Comparison of ENCODE assay signal across 9 mouse cellular contexts in the genomic region with DNA sequence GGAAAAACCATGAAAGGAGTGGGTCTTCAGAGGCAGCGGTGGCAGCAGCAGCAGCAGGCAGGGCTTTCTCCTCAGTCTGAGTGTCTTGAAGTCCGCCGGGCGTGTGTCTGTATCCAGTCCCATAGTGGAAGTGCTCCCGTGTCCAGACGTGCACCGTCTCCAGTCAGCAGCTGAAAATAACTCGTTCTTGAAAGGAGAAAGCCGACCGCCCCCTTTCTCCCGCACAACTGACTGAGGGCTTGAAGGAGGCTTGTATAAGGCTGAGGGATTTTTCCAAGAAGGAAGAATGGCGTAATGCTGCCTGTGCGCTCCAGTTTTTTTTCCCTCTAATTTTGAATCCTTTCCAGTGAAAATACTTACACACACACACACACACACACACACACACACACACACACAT. TPM values are rescaled to one million over a fixed set of nuclear protein-coding genes. Genes with fewer than 3 reads are reported as not detected.
DNase-seq lines count a peak whose midpoint lies in the region; ATAC-seq and TF ChIP-seq lines count a peak whose summit lies in the region.
"Had no signal": no experiment of that assay in that cellular context is flagged by ENCODE, and none has a peak within 500 bp of the region (broad histone marks: within the 10 kb centered on the region; RNA-seq: fewer than 3 reads in every experiment).

A gene (minus strand): TSS at position 244 of the 400 bp plus-strand sequence.

- ATAC-seq in lung, embryonic 14.5 days (ENCODE audit: insufficient read depth) = no peak
- no peak for ATAC-seq in stomach, embryonic 14.5 days (ENCODE audit: insufficient number of reproducible peaks, insufficient read depth, low FRiP score, low read depth)
- no peak for ATAC-seq in liver, embryonic 12.5 days

- 0 out of 2 replicates have a peak within 1 kb of the TSS, but pooled peaks have one; percentile 9 for H3K9ac ChIP-seq in lung, embryonic 14.5 days
- no peak within 1 kb of the TSS for H3K9ac ChIP-seq in stomach, embryonic 14.5 days (replicated peaks; ENCODE audit: low read depth, low read length)
- no peak within 1 kb of the TSS for H3K9ac ChIP-seq in liver, embryonic 12.5 days

- peaks cover 4% of the 10 kb centered on the region; the same call in 1 of the 2 replicates for H3K27me3 ChIP-seq in lung, embryonic 14.5 days (ENCODE audit: insufficient read depth, low read length)
- peaks cover 15% of the 10 kb centered on the region for H3K27me3 ChIP-seq in forebrain, embryonic 10.5 days (ENCODE audit: poor library complexity, severe bottlenecking)
- H3K27me3 ChIP-seq in stomach, embryonic 14.5 days (ENCODE audit: control insufficient read depth, insufficient read depth, low read length) = no peaks in the 10 kb centered on the region
- H3K27me3 ChIP-seq in liver, embryonic 12.5 days (replicated peaks) = peaks cover 19% of the 10 kb centered on the region; the same call in 1 of the 2 replicates

- peak; percentile 53 for DNase-seq in lung, embryonic 14.5 days
- no peak for DNase-seq in lung, adult 2 months
- DNase-seq in forebrain, embryonic 10.5 days (ENCODE audit: extremely low spot score, low spot score) = no peak
- peak; percentile 44 to 49 for DNase-seq in left cerebral cortex, postnatal 36 days (ENCODE audit: low spot score in 2 of 2)
- no peak for DNase-seq in cerebellum, postnatal 4 days (ENCODE audit: low spot score in 2 of 2)
- DNase-seq: heart, postnatal 36 days; thymus, adult 2 months had no signal

- intact Hi-C loops in left cerebral cortex, postnatal 36 days (cut with DNase I) = no loop called here

- TF ChIP-seq POLR2A in lung, adult 2 months (IDR thresholded peaks at IDR 0.05; ENCODE audit: borderline replicate concordance, extremely low read depth, low read depth, low read length) = no peak

- H3K4me3 ChIP-seq in lung, embryonic 14.5 days (ENCODE audit: low read depth, low read length) = no peak within 1 kb of the TSS
- H3K4me3 ChIP-seq in lung, adult 2 months (replicated peaks; ENCODE audit: extremely low read depth, low read depth, low read length) = no peak within 1 kb of the TSS
- H3K4me3 ChIP-seq in forebrain, embryonic 10.5 days = peak within 1 kb of the TSS; percentile 15; the same call in 1 of the 2 replicates
- H3K4me3 ChIP-seq in stomach, embryonic 14.5 days (ENCODE audit: low read depth, low read length) = 0 out of 2 replicates have a peak within 1 kb of the TSS, but pooled peaks have one; percentile 2
- H3K4me3 ChIP-seq in liver, embryonic 12.5 days = no peak within 1 kb of the TSS

- no peaks in the 10 kb centered on the region for H3K4me1 ChIP-seq in lung, embryonic 14.5 days (ENCODE audit: insufficient read depth)
- H3K4me1 ChIP-seq in lung, adult 2 months (ENCODE audit: control insufficient read depth, insufficient read depth, low read length) = no peaks in the 10 kb centered on the region
- H3K4me1 ChIP-seq in forebrain, embryonic 10.5 days = peaks cover 58% of the 10 kb centered on the region
- peaks cover 19% of the 10 kb centered on the region for H3K4me1 ChIP-seq in stomach, embryonic 14.5 days (ENCODE audit: control insufficient read depth, insufficient read depth, low read length)
- H3K4me1 ChIP-seq in liver, embryonic 12.5 days = peaks cover 47% of the 10 kb centered on the region

- no peak within 1 kb of the TSS for H3K27ac ChIP-seq in lung, embryonic 14.5 days (ENCODE audit: low read depth)
- peak within 1 kb of the TSS; percentile 73 for H3K27ac ChIP-seq in forebrain, embryonic 10.5 days
- H3K27ac ChIP-seq in stomach, embryonic 14.5 days (ENCODE audit: low read length) = peak within 1 kb of the TSS; percentile 55; the same call in 1 of the 2 replicates
- H3K27ac ChIP-seq in liver, embryonic 12.5 days = no peak within 1 kb of the TSS

- TF ChIP-seq CTCF in lung, embryonic 14.5 days (IDR thresholded peaks at IDR 0.05; ENCODE audit: low read depth) = no peak
- TF ChIP-seq CTCF in lung, adult 2 months (IDR thresholded peaks at IDR 0.05; ENCODE audit: insufficient read depth, low read length) = no peak

- no peaks in the 10 kb centered on the region for H3K9me3 ChIP-seq in lung, embryonic 14.5 days (ENCODE audit: low read depth, low read length)
- no peaks in the 10 kb centered on the region for H3K9me3 ChIP-seq in forebrain, embryonic 10.5 days
- H3K9me3 ChIP-seq in stomach, embryonic 14.5 days (ENCODE audit: control insufficient read depth, low read depth, low read length) = no peaks in the 10 kb centered on the region
- H3K9me3 ChIP-seq in liver, embryonic 12.5 days (replicated peaks) = no peaks in the 10 kb centered on the region

- 27% methylated on average over 13 of the region's 13 CpGs for WGBS in lung, embryonic 14.5 days
- WGBS in lung, adult 2 months = 36% methylated on average over 13 of the region's 13 CpGs
- WGBS in forebrain, embryonic 10.5 days = 52% methylated on average over 13 of the region's 13 CpGs
- WGBS in stomach, embryonic 14.5 days = 27% methylated on average over 13 of the region's 13 CpGs
- WGBS in liver, embryonic 12.5 days (ENCODE audit: insufficient replicate concordance) = 76% methylated on average over 13 of the region's 13 CpGs

- H3K4me2 ChIP-seq in lung, embryonic 14.5 days = peak within 1 kb of the TSS; percentile 31; the same call in 1 of the 2 replicates
- H3K4me2 ChIP-seq in stomach, embryonic 14.5 days (replicated peaks; ENCODE audit: low read depth, low read length) = 0 out of 2 replicates have a peak within 1 kb of the TSS, but pooled peaks have one; percentile 14
- no peak within 1 kb of the TSS for H3K4me2 ChIP-seq in liver, embryonic 12.5 days

- no peaks in the 10 kb centered on the region for H3K36me3 ChIP-seq in lung, embryonic 14.5 days (ENCODE audit: insufficient read depth)
- H3K36me3 ChIP-seq in forebrain, embryonic 10.5 days (replicated peaks) = no peaks in the 10 kb centered on the region
- no peaks in the 10 kb centered on the region for H3K36me3 ChIP-seq in stomach, embryonic 14.5 days (ENCODE audit: control insufficient read depth, insufficient read depth, low read length)
- no peaks in the 10 kb centered on the region for H3K36me3 ChIP-seq in liver, embryonic 12.5 days

RNA-seq across cellular contexts. Expression of the gene that starts here (rescaled TPM):
- polyA plus RNA-seq in lung, embryonic 14.5 days (2014; fragmentation: Nextera tagmentation; extraction: Ambion mirVana) = 0.34 and 0.41 TPM in 2 replicates
- 0.37 and 0.59 TPM in 2 replicates for polyA plus RNA-seq in lung, adult 2 months (2012; rRNA removed)
- 0.27 and 0.88 TPM in 2 replicates for polyA plus RNA-seq in forebrain, embryonic 10.5 days (2016; fragmentation: Nextera tagmentation; extraction: Ambion mirVana)
- under 1 TPM in 1 of 2 experiments, not detected in 1; 0.27 TPM for total RNA-seq in left cerebral cortex, postnatal 36 days (2021)
- 1.2 and 1.3 TPM in 2 replicates for polyA plus RNA-seq in stomach, embryonic 14.5 days (2014; fragmentation: Nextera tagmentation; extraction: Ambion mirVana)
- 0.07 and 0.23 TPM in 2 replicates for polyA plus RNA-seq in liver, embryonic 12.5 days (2016; fragmentation: Nextera tagmentation; extraction: Ambion mirVana)
- total RNA-seq: heart, postnatal 36 days had no signal

Comparison
In these comparisons a context has a peak if more than half of its experiments do, and no peak if none do; other contexts are left out.
1. Peak in DNase-seq, H3K9ac ChIP-seq and H3K4me2 ChIP-seq in lung, embryonic 14.5 days; RNA of the gene not detected or under 1 TPM.
2. Peak in DNase-seq in left cerebral cortex, postnatal 36 days; RNA of the gene not detected or under 1 TPM.
3. H3K27ac ChIP-seq: peak in forebrain, embryonic 10.5 days (single experiment) and stomach, embryonic 14.5 days (single experiment); none in lung, embryonic 14.5 days (single experiment) and liver, embryonic 12.5 days (single experiment).
4. H3K4me3 ChIP-seq: peak in forebrain, embryonic 10.5 days (single experiment) and stomach, embryonic 14.5 days (single experiment); none in lung, embryonic 14.5 days (single experiment), lung, adult 2 months (single experiment) and liver, embryonic 12.5 days (single experiment).